Mouse (Mus musculus) ES-Bruce4 (cell line): ENCODE measurements around the gene Tpi1.
A peak's percentile ranks its signal among the peaks of the same experiment; 100 is the strongest.

Source experiments
- CTCF ChIP-seq: IDR thresholded peaks from one replicate; pipeline ENCODE4 v1.8.1; 2011; ENCODE audit warnings: low read depth, low read length
- EP300 ChIP-seq: IDR thresholded peaks from 2 replicates; pipeline ENCODE4 v1.6.1; 2011; ENCODE audit warnings: low read depth, low read length; ENCODE audit not compliant: insufficient read depth
- POLR2A ChIP-seq: IDR thresholded peaks from one replicate; pipeline ENCODE4 v1.8.1; 2011; ENCODE audit warnings: low read length; ENCODE audit not compliant: insufficient read depth

DNA sequence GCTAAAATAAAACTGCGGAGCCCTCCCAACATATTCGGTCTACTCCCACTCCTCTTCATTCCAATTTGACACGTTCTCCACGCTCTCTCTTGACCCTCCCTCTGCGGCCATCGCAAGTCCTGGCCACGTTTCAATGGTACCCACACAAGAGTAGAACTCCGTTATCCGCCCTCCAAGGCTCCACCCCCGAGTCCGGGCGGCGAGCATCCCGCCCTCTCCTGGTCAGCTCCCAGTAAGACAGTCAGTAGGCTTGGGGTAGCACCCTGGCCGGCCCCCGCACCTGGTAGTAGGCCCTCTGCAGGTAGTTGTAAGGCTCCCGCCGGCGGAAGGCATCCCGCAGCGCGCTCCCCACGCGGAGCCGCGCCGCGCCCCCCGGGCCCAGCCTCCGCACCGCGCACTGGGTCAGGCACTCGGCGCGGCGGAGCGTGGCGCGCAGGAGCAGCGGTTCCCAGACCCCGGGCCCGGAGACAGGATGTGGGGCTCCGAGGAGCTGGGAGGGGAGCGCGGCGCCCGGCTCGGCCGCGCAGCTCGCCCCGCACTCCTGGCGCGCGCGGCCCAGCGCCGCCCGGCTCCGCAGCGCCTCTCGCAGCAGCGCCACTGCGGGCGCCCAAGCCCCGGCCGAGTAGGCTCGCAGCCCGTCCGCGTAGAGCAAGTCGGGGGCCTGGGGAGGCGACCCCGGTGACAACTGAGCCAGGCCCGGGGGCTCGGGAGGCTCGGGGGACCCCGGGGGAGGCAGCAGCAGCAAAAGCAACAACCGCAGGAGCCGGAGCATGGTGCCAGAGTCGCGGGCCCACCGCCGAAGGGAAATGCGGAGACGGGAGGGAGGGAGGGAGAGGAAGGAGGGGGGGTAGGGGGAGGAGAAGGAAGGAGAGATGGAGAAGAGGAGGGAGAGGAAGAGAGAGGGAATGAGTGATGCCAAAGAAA is 43.1 kb upstream of the Tpi1 start, which contains the start of gene P3h3:
- TF ChIP-seq CTCF (peak; percentile 80), EP300 (peak; percentile 59; the same call in 1 of the 2 replicates), POLR2A (no peak)
